Mouse (Mus musculus) midbrain, embryonic 16.5 days (tissue): Measurements from ENCODE around the gene Gm28729. TPM values are rescaled to one million over a fixed set of nuclear protein-coding genes. Genes with fewer than 3 reads are reported as not detected.

ENCODE experiments used
- ATAC-seq: fragments of 200-750 bp; cut with Nextera tagmentation; 2 replicates; pipeline ENCODE4 v1.8.0; 2017; ENCODE audit warnings: moderate TSS enrichment
- H3K27ac ChIP-seq: fragments of 300-500 bp; sonication (generic); 2 replicates; pipeline ENCODE4 v1.5.1; 2014; ENCODE audit warnings: mild to moderate bottlenecking, low read length, mixed read lengths
- H3K27me3 ChIP-seq: fragments of 300-500 bp; sonication (generic); 2 replicates; pipeline ENCODE4 v1.6.1; 2014; ENCODE audit warnings: low read depth, low read length, mixed read lengths; ENCODE audit not compliant: control insufficient read depth, insufficient read depth
- H3K36me3 ChIP-seq: fragments of 300-500 bp; sonication (generic); 2 replicates; pipeline ENCODE4 v1.6.1; 2014; ENCODE audit warnings: mild to moderate bottlenecking, low read length, moderate library complexity, mixed read lengths; ENCODE audit not compliant: control insufficient read depth, insufficient read depth
- H3K4me1 ChIP-seq: fragments of 300-500 bp; sonication (generic); 2 replicates; pipeline ENCODE4 v1.6.1; 2014; ENCODE audit warnings: mild to moderate bottlenecking, low read length, mixed read lengths; ENCODE audit not compliant: control insufficient read depth, insufficient read depth
- H3K4me2 ChIP-seq: fragments of 300-500 bp; sonication (generic); 2 replicates; pipeline ENCODE4 v1.6.1; 2014; ENCODE audit warnings: mild to moderate bottlenecking, low read length, mixed read lengths
- H3K4me3 ChIP-seq: fragments of 300-500 bp; sonication (generic); 2 replicates; pipeline ENCODE4 v1.5.1; 2014; ENCODE audit warnings: low read depth, mild to moderate bottlenecking, low read length, moderate library complexity, mixed read lengths
- H3K9ac ChIP-seq: fragments of 300-500 bp; sonication (generic); 2 replicates; pipeline ENCODE4 v1.6.1; 2014; ENCODE audit warnings: low read depth, low read length, mixed read lengths
- H3K9me3 ChIP-seq: fragments of 300-500 bp; sonication (generic); replicated peaks from 2 replicates; pipeline ENCODE4 v1.6.1; 2014; ENCODE audit warnings: mild to moderate bottlenecking, low read length, mixed read lengths; ENCODE audit not compliant: control insufficient read depth, poor library complexity, severe bottlenecking
- WGBS: fragments of 180-500 bp; shearing (Covaris S2); extraction: QIAGEN DNeasy Blood & Tissue Kit; methylation state at CpG from one replicate; pipeline ENCODE4 v1.1.7; 2014; 5-methylcytosine and 5-hydroxymethylcytosine counted together
- polyA plus RNA-seq: library from polyadenylated mRNA; unstranded; fragments of >200 nt; fragmentation: Nextera tagmentation; extraction: Ambion mirVana; gene quantifications from 2 replicates; pipeline ENCODE4 v1.2.1, GENCODE M21; 2015

Gene Gm28729
- 0.17 and 0.48 TPM in 2 replicates for polyA plus RNA-seq

DNA sequence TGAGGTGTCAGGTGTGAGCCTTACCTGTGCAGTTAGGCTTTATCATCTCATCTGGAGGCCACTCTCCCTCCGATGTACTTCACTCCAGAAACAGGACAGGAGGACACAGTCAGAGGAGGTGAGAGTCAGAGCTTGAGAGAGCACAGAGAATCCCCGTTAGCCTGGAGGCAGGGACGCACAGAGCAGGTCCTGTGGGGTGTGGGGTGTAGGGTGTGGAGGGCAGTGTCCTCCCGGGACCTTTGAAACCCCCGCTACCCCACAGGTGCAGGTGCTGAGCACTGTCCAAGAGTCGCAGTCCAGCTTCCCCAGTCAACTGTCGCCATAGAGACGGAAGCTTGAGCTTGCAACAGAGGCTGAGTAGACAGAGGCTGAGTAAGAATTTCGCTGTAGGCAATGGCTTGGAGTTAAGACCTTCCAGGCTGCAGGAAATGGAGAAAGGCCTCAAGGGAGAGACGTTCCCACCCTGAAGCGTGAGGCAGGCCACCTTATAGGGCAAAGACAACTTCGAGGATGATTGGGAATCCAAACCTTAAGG is at the start of gene Gm28729:
Gene Gm28729 (minus strand): TSS at position 293 of the 535 bp plus-strand sequence.
- Histone ChIP-seq H3K36me3 (no peaks in the 10 kb centered on the region), H3K27ac (no peak within 1 kb of the TSS), H3K9ac (no peak within 1 kb of the TSS), H3K27me3 (no peaks in the 10 kb centered on the region), H3K4me2 (no peak within 1 kb of the TSS), H3K4me1 (no peaks in the 10 kb centered on the region), H3K4me3 (no peak within 1 kb of the TSS), H3K9me3 (no peaks in the 10 kb centered on the region)
- WGBS = 56% methylated on average over 12 of the region's 12 CpGs
- ATAC-seq = no peak

DNA sequence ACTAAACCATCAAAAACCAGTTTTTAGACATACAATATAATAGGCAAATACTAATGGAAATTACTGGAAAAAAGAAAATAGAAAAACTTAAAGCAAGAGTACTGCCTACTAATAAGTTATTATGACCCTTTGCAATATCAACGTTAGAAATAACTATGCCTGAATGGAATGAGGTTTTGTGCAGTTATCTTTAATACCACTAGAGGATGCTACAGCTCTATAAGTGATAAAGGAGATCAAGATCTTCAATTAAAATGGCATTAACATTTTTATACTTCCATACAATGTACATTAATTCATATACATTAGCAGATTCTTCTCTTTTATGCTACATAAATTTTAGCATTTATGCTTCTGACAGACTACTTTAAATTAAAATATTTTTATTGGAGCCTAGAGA is 48.2 kb upstream of the Gm28729 start:
- no peak overlapping the region for H3K27ac ChIP-seq
- H3K4me1 ChIP-seq = no peaks in the 10 kb centered on the region
- 0% methylated on average over 1 of the region's 1 CpGs for WGBS
- H3K4me3 ChIP-seq = no peak overlapping the region
- no peak for ATAC-seq
- no peak overlapping the region for H3K4me2 ChIP-seq
- no peaks in the 10 kb centered on the region for H3K9me3 ChIP-seq
- no peak overlapping the region for H3K9ac ChIP-seq
- H3K36me3 ChIP-seq = peaks cover 5% of the 10 kb centered on the region
- H3K27me3 ChIP-seq = no peaks in the 10 kb centered on the region

DNA sequence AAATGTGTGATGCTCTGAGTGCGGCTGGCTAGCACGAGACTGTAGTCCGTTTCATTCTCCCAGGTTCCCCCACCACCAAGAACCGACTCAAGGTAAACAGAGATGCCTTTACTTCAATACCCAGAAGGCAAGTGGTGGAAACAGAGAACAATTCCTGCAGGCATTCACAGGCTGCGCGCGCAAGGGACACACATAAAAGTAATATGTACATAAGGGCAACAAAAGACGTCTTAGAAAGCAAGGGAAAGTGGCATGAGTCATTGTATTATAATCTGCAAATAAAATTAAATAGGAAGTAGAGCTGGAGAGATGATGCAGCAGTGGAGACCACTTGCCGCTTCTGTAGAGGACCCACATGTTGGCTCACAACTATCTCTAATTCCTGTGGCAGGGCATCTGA is 47.7 kb upstream of the Gm28729 start:
- H3K4me3 ChIP-seq = no peak overlapping the region
- no peak for ATAC-seq
- no peaks in the 10 kb centered on the region for H3K9me3 ChIP-seq
- H3K4me1 ChIP-seq = no peaks in the 10 kb centered on the region
- no peaks in the 10 kb centered on the region for H3K27me3 ChIP-seq
- peaks cover 5% of the 10 kb centered on the region for H3K36me3 ChIP-seq
- H3K4me2 ChIP-seq = no peak overlapping the region
- H3K9ac ChIP-seq = no peak overlapping the region
- WGBS = 89% methylated on average over 9 of the region's 9 CpGs
- no peak overlapping the region for H3K27ac ChIP-seq

DNA sequence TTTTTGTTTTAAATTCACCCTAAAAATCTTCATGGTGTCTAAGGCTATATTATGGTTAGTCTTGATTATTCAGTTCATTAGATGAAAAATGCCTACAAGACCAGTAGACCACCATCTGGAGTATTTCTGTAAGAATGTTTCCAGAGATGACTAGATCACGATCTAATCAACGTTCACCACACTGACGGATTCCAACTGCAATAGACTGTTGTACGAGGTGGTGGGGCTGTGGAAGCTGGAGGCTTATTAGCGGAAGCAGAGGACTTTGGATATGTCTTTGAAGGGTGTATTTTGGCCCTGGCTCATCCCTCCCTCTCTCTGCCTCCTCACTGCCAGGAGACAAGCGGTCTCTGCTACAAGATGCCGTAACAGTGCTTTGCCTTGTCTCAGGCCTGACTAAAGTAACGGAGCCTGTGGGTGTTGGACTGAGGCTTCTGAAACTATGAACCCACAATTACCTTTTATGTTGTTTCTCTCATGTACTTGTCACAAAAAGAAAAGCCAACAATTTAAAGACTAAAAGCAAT is 41.5 kb upstream of the Gm28729 start:
- 84% methylated on average over 8 of the region's 8 CpGs for WGBS
- Histone ChIP-seq H3K27me3 (no peaks in the 10 kb centered on the region), H3K36me3 (peaks cover 5% of the 10 kb centered on the region), H3K27ac (no peak overlapping the region), H3K4me3 (no peak overlapping the region), H3K9ac (no peak overlapping the region), H3K4me1 (no peaks in the 10 kb centered on the region), H3K9me3 (no peaks in the 10 kb centered on the region), H3K4me2 (no peak overlapping the region)
- ATAC-seq = no peak

DNA sequence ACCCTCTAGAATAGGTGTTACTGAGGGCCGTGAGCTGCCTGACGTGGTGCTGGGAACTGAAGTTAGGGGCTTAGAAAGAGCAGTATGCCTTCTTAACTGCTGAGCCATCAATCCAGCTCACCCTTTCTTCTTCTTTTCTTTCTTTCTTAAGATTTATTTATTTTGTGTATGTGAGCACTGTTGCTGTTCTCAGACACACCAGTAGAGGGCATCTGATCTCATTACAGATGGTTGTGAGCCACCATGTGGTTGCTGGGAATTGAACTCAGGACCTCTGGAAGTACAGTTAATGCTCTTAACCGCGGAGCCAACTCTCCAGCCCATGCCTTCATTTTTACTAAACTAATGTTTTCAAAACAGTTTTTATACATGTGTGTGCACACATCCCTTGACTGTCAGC is 38.4 kb upstream of the Gm28729 start:
- no peak overlapping the region for H3K4me3 ChIP-seq
- H3K4me2 ChIP-seq = no peak overlapping the region
- H3K36me3 ChIP-seq = peaks cover 11% of the 10 kb centered on the region
- no peak overlapping the region for H3K27ac ChIP-seq
- WGBS = 94% methylated on average over 4 of the region's 4 CpGs
- no peaks in the 10 kb centered on the region for H3K4me1 ChIP-seq
- H3K9ac ChIP-seq = no peak overlapping the region
- no peak for ATAC-seq
- no peaks in the 10 kb centered on the region for H3K9me3 ChIP-seq
- H3K27me3 ChIP-seq = no peaks in the 10 kb centered on the region

DNA sequence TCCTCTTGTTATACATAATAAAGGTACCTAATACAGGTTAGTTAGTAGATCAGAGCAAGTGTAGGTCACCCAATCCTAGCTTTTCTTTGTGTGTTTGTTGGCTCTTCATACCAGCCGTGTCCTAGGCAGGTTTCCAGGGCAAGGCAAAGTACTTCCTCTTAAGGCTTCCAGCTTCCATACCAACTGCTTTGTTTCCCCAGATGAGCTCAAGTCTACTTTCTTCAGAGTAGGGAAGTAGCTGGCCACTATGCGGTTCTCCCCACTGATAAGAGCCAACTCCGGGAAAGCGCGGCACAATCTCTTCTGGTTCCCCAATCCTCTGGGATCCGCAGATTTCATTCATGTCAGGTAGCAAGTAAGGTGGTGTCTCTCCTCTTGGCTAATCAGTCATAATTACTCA is 34.1 kb upstream of the Gm28729 start:
- no peak for ATAC-seq
- Histone ChIP-seq H3K4me2 (no peak overlapping the region), H3K4me1 (no peaks in the 10 kb centered on the region), H3K36me3 (peaks cover 17% of the 10 kb centered on the region), H3K9ac (no peak overlapping the region), H3K4me3 (no peak overlapping the region), H3K9me3 (no peaks in the 10 kb centered on the region), H3K27ac (no peak overlapping the region), H3K27me3 (no peaks in the 10 kb centered on the region)
- 99% methylated on average over 6 of the region's 6 CpGs for WGBS

DNA sequence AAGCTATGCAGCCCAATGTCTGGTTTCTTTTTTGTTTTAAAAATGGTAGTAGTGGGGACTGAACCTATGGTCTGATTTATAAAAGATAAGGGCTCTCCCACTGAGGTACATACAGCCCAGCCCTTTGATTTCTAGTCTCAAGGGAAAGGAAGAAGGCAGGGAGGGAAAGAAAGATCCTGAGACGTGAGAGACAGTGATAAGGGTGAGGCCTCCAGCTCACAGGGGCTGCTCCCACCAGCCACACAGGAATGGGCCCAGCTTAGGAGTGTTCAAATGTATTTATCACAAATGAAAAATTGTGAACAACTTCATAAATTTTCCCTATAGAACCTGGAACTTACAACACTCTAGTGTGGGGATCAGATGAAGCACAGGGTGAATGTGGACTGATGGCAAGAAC is 33.5 kb upstream of the Gm28729 start:
- Histone ChIP-seq H3K9me3 (no peaks in the 10 kb centered on the region), H3K4me2 (no peak overlapping the region), H3K36me3 (peaks cover 17% of the 10 kb centered on the region), H3K27me3 (no peaks in the 10 kb centered on the region), H3K4me1 (no peaks in the 10 kb centered on the region), H3K27ac (no peak overlapping the region), H3K4me3 (no peak overlapping the region), H3K9ac (no peak overlapping the region)
- no peak for ATAC-seq
- WGBS = 55% methylated on average over 1 of the region's 1 CpGs

DNA sequence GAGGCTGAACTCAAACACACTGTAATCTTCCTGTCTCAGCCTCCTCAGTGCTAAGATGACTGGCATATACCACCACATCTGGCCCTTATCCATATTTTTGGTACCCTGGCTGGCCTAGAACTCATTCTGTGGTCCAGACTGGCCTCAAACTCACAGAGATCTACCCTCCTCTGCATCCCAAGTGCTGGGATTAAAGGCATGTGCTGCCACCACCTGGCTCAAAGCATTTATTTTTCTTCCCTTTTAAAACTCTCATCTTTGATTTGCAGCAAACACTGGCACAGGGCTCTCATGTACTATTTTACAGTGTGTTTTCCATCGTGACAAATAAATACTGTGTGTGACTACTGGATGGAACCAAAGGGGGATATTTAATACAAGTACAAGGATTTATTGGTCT is 29.0 kb upstream of the Gm28729 start:
- Histone ChIP-seq H3K36me3 (peaks cover 15% of the 10 kb centered on the region), H3K4me1 (no peaks in the 10 kb centered on the region), H3K9ac (no peak overlapping the region), H3K4me3 (no peak overlapping the region), H3K4me2 (no peak overlapping the region), H3K27ac (no peak overlapping the region), H3K27me3 (no peaks in the 10 kb centered on the region), H3K9me3 (no peaks in the 10 kb centered on the region)
- ATAC-seq = no peak
- WGBS = 94% methylated on average over 1 of the region's 1 CpGs

DNA sequence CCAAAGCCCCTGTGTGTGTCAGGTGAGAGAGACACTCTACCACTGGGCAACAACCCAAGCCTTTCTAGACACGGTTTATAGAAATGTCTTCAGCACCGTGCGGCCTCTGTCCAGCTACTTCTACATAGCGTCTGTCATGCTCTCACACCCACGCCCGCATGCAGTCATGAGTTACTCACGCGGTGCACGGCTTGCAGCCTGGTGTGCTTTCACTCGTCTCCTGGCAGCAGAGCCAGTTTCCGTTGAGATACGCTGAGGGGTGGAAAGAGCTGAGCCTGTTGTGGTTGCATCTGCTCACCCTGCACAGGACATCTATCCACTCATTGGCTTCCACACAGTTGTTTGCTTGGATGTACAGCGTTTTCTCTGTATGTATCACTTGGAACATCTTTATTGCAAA is 20.3 kb upstream of the Gm28729 start:
- Histone ChIP-seq H3K9me3 (no peaks in the 10 kb centered on the region), H3K9ac (no peak overlapping the region), H3K36me3 (peaks cover 8% of the 10 kb centered on the region; the same call in 1 of the 2 replicates), H3K27ac (no peak overlapping the region), H3K4me1 (peaks cover 4% of the 10 kb centered on the region), H3K4me2 (no peak overlapping the region), H3K27me3 (no peaks in the 10 kb centered on the region), H3K4me3 (no peak overlapping the region)
- ATAC-seq = no peak
- WGBS = 92% methylated on average over 13 of the region's 13 CpGs
